Mouse (Mus musculus) bone marrow, adult 2 months (tissue): ENCODE results near the gene 2210011C24Rik.

ENCODE experiments used
- CTCF ChIP-seq: fragments of 200-500 bp; IDR thresholded peaks from 2 replicates; pipeline ENCODE4 v1.5.1; 2011; ENCODE audit warnings: low read length, control low read depth; ENCODE audit not compliant: control insufficient read depth, insufficient read depth
- POLR2A ChIP-seq: fragments of 200-500 bp; IDR thresholded peaks from 2 replicates; pipeline ENCODE4 v1.6.1; 2011; ENCODE audit warnings: low read depth, mild to moderate bottlenecking, control low read depth, low read length, borderline replicate concordance; ENCODE audit not compliant: control insufficient read depth

DNA sequence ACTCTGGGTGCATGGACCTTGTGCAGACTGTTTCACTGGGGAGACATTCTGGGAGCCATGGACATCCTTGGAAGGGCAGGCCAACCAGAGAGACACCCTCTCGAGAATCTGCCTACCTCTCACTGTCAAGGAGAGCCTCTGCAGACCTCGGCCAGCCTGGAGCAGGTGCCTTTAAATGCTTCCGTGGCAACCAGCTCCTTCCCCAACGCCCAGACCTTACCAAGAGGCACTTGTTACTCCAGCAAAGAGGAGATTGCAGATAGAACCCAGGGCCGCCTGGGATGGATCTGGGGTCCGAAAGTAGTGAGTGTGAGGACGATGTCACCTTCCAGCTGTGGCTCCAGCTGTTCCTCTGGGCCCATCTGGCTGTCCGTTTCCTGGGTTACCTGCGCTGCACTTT is 33.8 kb downstream of the 2210011C24Rik start:
- TF ChIP-seq CTCF (no peak), POLR2A (no peak)
